Mouse (Mus musculus): ENCODE measurements around the gene Rab15. TPM values are rescaled to one million over a fixed set of nuclear protein-coding genes. Genes with fewer than 3 reads are reported as not detected.
"Not testable (repeated sequence)": the region's sequence is repeated elsewhere in the genome, so short reads cannot be mapped to it uniquely, and the experiment has no call there.

The Rab15 gene
- total RNA-seq (2021), result under 1 TPM; 0.86 to 0.92 TPM

DNA sequence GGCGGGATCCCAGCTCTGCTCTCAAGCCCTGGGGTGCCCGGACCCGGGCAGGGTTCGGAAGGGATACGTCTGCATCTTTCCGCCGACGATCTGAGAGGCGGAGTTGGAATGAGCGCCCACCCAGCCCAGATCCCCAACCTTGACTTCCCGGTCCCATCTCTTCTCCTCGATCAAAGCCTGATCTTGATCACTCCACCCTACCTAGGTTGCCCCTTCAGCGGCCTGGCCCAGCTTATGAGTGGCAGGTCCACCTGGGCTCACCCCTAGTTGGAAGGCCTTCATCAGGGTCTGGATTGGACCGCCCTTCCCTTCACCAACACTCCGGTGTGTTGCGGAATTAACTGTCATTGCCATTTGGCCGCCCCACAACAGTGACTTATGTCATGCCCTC, at the start of gene Rab15:
Gene Rab15, minus strand, starts transcription at position 258 of the 391 bp plus-strand sequence.
- intact Hi-C loops (cut with DNase I), result no loop called here
- DNase-seq, result no peak

DNA sequence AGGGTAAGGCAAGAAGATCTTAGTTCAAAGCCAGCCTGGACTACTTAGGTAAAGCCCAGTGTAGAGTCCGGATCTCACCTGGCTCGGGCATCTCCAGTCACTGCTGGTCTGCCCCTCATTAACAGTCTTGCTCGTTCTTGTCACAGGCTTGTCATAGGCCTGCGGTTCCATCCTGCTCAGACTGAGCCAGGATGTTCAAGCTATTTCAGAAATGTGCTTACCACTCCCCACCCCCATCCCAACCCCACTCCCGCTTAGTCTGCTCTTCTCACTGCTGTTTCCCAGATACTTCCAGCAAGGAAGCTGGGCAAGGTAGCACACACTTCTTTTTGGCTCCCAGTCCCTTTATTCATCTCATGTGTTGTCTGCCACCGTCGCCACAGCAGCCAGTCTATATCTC, 46.9 kb upstream of the Rab15 start:
- intact Hi-C loops (cut with DNase I), result no loop called here

DNA sequence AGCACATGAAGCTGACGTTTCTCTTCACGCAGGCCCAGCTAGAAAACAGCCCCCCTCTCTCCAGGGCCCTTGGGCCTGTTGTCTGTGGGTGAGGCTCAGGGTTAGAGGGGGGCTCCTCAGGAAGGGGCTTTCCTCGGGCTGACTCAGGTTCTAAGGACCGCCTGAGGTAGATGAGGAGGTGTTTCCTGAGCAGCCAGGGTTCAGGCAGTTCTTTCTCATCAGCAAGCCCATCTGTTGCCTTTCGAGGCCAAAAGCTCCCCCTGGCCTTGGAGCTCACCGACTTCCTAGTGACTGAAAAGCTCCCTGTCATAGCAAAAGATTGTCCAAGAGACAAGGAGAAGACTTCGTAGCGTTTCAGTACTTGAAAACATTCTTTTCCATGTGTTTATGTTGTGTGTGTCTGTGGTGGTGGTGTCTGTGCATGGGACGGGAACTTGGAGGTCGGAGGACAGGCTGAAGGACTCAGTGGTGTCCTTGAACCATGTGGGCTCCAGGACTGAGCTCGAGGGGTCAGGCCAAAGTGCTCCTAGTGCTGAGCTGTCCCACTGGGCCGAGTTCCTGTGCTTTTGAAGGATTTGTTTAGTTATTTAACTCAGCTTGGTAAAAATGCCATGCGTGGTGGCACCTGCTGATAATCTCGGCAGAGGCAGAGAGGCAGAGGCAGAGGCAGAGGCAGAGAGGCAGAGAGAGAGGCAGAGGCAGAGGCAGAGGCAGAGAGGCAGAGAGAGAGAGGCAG, 45.9 kb upstream of the Rab15 start:
- no peak for DNase-seq
- intact Hi-C loops (cut with DNase I), result no loop called here

More for the DNA sequence above, 46.9 kb upstream of the Rab15 start:
- no peak for DNase-seq

- intact Hi-C loops (cut with DNase I), result no loop called here
- DNase-seq, result no peak
Observed at GRCm38 (mm10) chr12:76867586-76868280, 45.0 kb upstream of the Rab15 start.

GRCm38 (mm10) chr12:76865266-76865665, 42.6 kb upstream of the Rab15 start:
- no peak for DNase-seq
- intact Hi-C loops (cut with DNase I), result no loop called here

- DNase-seq, result no peak
- intact Hi-C loops (cut with DNase I), result no loop called here
Observed at GRCm38 (mm10) chr12:76863651-76864050, 40.9 kb upstream of the Rab15 start.

- intact Hi-C loops (cut with DNase I), result not testable (repeated sequence)
Observed at GRCm38 (mm10) chr12:76858788-76859187, 36.1 kb upstream of the Rab15 start.

GRCm38 (mm10) chr12:76857087-76857486, 34.4 kb upstream of the Rab15 start:
- DNase-seq, result no peak
- intact Hi-C loops (cut with DNase I), result no loop called here

More at GRCm38 (mm10) chr12:76858788-76859187, 36.1 kb upstream of the Rab15 start:
- DNase-seq, result not testable (repeated sequence)

- DNase-seq, result no peak
- intact Hi-C loops (cut with DNase I), result no loop called here
Observed at GRCm38 (mm10) chr12:76853378-76854142, 30.9 kb upstream of the Rab15 start.

- intact Hi-C loops (cut with DNase I), result no loop called here
- DNase-seq, result no peak
Observed at GRCm38 (mm10) chr12:76852419-76852818, 29.7 kb upstream of the Rab15 start.

- no peak for DNase-seq
- intact Hi-C loops (cut with DNase I), result no loop called here
Observed at GRCm38 (mm10) chr12:76844346-76845061, 21.8 kb upstream of the Rab15 start.

- intact Hi-C loops (cut with DNase I), result no loop called here
- DNase-seq, result no peak
Observed at GRCm38 (mm10) chr12:76840081-76840480, 17.4 kb upstream of the Rab15 start.

GRCm38 (mm10) chr12:76839298-76839697, 16.6 kb upstream of the Rab15 start:
- intact Hi-C loops (cut with DNase I), result loop anchor here (2.0 to 10.0 kb wide), 5 partner anchors 122 to 828 kb away; partner anchors contain the start of gene Fut8
- DNase-seq, result no peak

GRCm38 (mm10) chr12:76837844-76838650, 15.3 kb upstream of the Rab15 start:
- intact Hi-C loops (cut with DNase I), result loop anchor here (2.0 to 10.0 kb wide), 6 partner anchors 41 to 829 kb away; partner anchors contain the start of gene Fut8
- DNase-seq, result no peak

DNA sequence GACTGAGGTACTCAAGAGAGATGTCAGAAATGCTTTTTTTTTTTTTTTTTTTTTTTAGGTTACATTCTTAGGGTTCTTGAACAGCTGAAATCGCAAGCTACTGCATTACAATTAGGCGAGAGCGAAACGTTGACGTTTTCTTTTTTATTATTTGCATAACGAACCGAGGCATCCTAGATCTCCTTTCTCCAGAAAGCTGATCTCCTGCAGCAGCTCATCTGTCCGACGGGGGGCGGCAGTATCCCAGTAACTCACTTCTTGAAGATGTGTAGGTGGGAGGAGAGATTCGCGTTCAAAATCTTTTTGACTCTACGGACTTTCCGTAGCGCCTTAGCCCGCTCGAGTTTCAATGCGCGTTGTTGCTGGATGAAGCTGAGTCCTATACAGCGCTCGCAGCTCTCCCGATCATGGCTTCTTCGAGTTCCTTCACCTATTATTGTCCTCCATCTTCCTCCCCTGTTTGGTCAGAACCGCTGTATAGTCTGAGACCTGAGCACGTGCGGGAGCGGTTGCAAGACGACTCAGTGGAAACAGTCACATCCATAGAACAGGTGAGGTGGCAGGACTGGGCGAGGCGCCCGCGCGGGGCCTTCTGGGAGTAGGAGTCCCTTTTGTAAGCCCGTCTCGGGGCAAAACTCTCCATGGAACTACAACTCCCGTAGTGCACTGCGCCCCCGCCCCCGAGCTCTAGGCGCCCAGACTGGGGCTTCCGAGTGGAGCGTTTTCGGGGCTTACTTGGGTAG, 14.6 kb upstream of the Rab15 start:
- peak; percentile 96 to 98 for DNase-seq
- intact Hi-C loops (cut with DNase I), result loop anchor here (2.0 to 10.0 kb wide), 5 partner anchors 42 to 830 kb away; partner anchors contain the start of gene Fut8

DNA sequence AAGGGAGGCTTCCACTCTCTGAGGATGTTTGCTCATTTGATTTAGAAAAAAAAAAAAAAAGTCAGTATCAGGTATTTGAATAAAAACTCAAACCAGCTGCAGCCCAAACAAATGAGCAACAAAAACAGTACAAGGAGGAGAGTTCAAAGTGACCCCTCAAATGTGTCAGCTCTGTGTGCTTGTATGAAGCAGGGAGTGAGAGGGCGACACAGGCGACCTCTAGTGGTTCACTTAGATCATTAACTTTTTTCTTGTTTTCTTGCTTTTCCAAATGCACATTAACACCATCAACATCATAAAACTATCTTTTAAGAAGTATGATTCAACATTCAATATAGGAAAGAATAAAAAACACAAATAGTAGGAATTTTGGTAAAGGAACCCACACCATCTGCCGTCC, 10.0 kb upstream of the Rab15 start:
- DNase-seq, result no peak
- intact Hi-C loops (cut with DNase I), result loop anchor here (10.0 kb wide), 1 partner anchor 732 kb away; no protein-coding TSS in a partner anchor

GRCm38 (mm10) chr12:76825283-76825682, 2.6 kb upstream of the Rab15 start:
- DNase-seq, result no peak
- intact Hi-C loops (cut with DNase I), result no loop called here

GRCm38 (mm10) chr12:76822002-76822650, 582 bp downstream of the Rab15 start:
- DNase-seq, result peak; percentile 17 to 28
- intact Hi-C loops (cut with DNase I), result no loop called here

Data from heart, postnatal 36 days (tissue).